Mouse (Mus musculus): ENCODE data around the gene Fam207a. TPM values are rescaled to one million over a fixed set of nuclear protein-coding genes. Genes with fewer than 3 reads are reported as not detected.

Fam207a gene
- total RNA-seq, 1 experiment from 2014 or later, result 32.5 TPM

Other genes starting within 250 kb of the Fam207a start
- 0.15 and 2.7 TPM in 2 replicates for gene Adarb1, start 97.5 kb downstream of the Fam207a start, total RNA-seq (2017)
- gene Itgb2, start 14.5 kb upstream of the Fam207a start, total RNA-seq (2017), result 12.4 and 18.4 TPM in 2 replicates
- gene Pttg1ip, start 65.9 kb upstream of the Fam207a start, total RNA-seq (2017), result 35.5 and 47.4 TPM in 2 replicates
- 147 and 170 TPM in 2 replicates for gene Sumo3, start 90.3 kb upstream of the Fam207a start, total RNA-seq (2017)
- not detected in 2 replicates for gene Gm49325, start 90.4 kb upstream of the Fam207a start, total RNA-seq (2017)
- gene Ube2g2, start 106.5 kb upstream of the Fam207a start, total RNA-seq (2017), result 27.0 and 37.2 TPM in 2 replicates
- gene Tspear, start 170.8 kb upstream of the Fam207a start, total RNA-seq (2017), result 0.87 and 1.2 TPM in 2 replicates
- not detected in 2 replicates for gene Gm19402, start 175.0 kb upstream of the Fam207a start, total RNA-seq (2017)
- not detected in 2 replicates for gene Gm9508, start 181.4 kb upstream of the Fam207a start, total RNA-seq (2017)
- not detected in 2 replicates for gene Gm10272, start 190.8 kb upstream of the Fam207a start, total RNA-seq (2017)
- not detected in 2 replicates for gene Gm10024, start 195.7 kb upstream of the Fam207a start, total RNA-seq (2017)
- gene Gm10142, start 200.0 kb upstream of the Fam207a start, total RNA-seq (2017), result not detected in 2 replicates
- gene Krtap12-1, start 204.8 kb upstream of the Fam207a start, total RNA-seq (2017), result not detected in 2 replicates
- not detected in 2 replicates for gene Gm10100, start 210.7 kb upstream of the Fam207a start, total RNA-seq (2017)
- not detected in 2 replicates for gene Gm18596, start 226.9 kb upstream of the Fam207a start, total RNA-seq (2017)
- not detected in 2 replicates for gene Gm9736, start 235.6 kb upstream of the Fam207a start, total RNA-seq (2017)
- gene Gm3233, start 243.9 kb upstream of the Fam207a start, total RNA-seq (2017), result not detected in 2 replicates